In genomic region chr13:10086336-10086735, GRCm38 (mm10) we compare ENCODE assay signal across 17 mouse cellular contexts.
A peak's percentile ranks its signal among the peaks of the same experiment; 100 is the strongest.
DNase-seq lines count a peak whose midpoint lies in the region; ATAC-seq lines count a peak whose summit lies in the region.
"Had no signal": no experiment of that assay in that cellular context is flagged by ENCODE, and none has a peak within 500 bp of the region (broad histone marks: within the 10 kb centered on the region; RNA-seq: fewer than 3 reads in every experiment).

No protein-coding gene starts in this region.

- ATAC-seq in hindbrain, embryonic 15.5 days (ENCODE audit: low FRiP score, low read depth) = peak; percentile 48; the same call in 1 of the 2 replicates
- no peak for ATAC-seq in hindbrain, embryonic 14.5 days (ENCODE audit: low FRiP score)
- ATAC-seq: Patski had no signal

- no peaks in the 10 kb centered on the region for H3K4me1 ChIP-seq in hindbrain, embryonic 15.5 days (replicated peaks)
- H3K4me1 ChIP-seq in hindbrain, embryonic 14.5 days (replicated peaks; ENCODE audit: control insufficient read depth, insufficient read depth, low read length) = no peaks in the 10 kb centered on the region
- H3K4me1 ChIP-seq: embryonic facial prominence, embryonic 13.5 days; liver, embryonic 13.5 days had no signal

- WGBS in hindbrain, embryonic 15.5 days = 68% methylated on average over 6 of the region's 6 CpGs
- WGBS in hindbrain, embryonic 14.5 days = 76% methylated on average over 6 of the region's 6 CpGs

- no peak overlapping the region for H3K9ac ChIP-seq in hindbrain, embryonic 15.5 days
- no peak overlapping the region for H3K9ac ChIP-seq in hindbrain, embryonic 14.5 days
- H3K9ac ChIP-seq: embryonic facial prominence, embryonic 13.5 days; liver, embryonic 13.5 days had no signal

- no peak overlapping the region for H3K4me2 ChIP-seq in hindbrain, embryonic 15.5 days
- no peak overlapping the region for H3K4me2 ChIP-seq in hindbrain, embryonic 14.5 days (replicated peaks)
- H3K4me2 ChIP-seq: embryonic facial prominence, embryonic 13.5 days; liver, embryonic 13.5 days had no signal

- H3K36me3 ChIP-seq in hindbrain, embryonic 15.5 days = no peaks in the 10 kb centered on the region
- H3K36me3 ChIP-seq in hindbrain, embryonic 14.5 days (replicated peaks; ENCODE audit: control insufficient read depth, insufficient read depth) = no peaks in the 10 kb centered on the region
- H3K36me3 ChIP-seq: embryonic facial prominence, embryonic 13.5 days; liver, embryonic 13.5 days had no signal

- H3K27me3 ChIP-seq in hindbrain, embryonic 15.5 days = no peaks in the 10 kb centered on the region
- H3K27me3 ChIP-seq in hindbrain, embryonic 14.5 days (ENCODE audit: control insufficient read depth, insufficient read depth, low read length) = no peaks in the 10 kb centered on the region
- H3K27me3 ChIP-seq: CH12.LX; embryonic facial prominence, embryonic 13.5 days; liver, embryonic 13.5 days had no signal

- H3K27ac ChIP-seq in hindbrain, embryonic 15.5 days (replicated peaks) = no peak overlapping the region
- no peak overlapping the region for H3K27ac ChIP-seq in hindbrain, embryonic 14.5 days
- H3K27ac ChIP-seq: embryonic facial prominence, embryonic 13.5 days; heart, adult 2 months; liver, embryonic 13.5 days had no signal

- H3K4me3 ChIP-seq in hindbrain, embryonic 15.5 days = no peak overlapping the region
- no peak overlapping the region for H3K4me3 ChIP-seq in hindbrain, embryonic 14.5 days (replicated peaks; ENCODE audit: low read length)
- H3K4me3 ChIP-seq: embryonic facial prominence, embryonic 13.5 days; heart, adult 2 months; liver, embryonic 13.5 days had no signal

- H3K9me3 ChIP-seq in hindbrain, embryonic 15.5 days = no peaks in the 10 kb centered on the region
- H3K9me3 ChIP-seq in hindbrain, embryonic 14.5 days (ENCODE audit: control insufficient read depth, low read length) = no peaks in the 10 kb centered on the region
- H3K9me3 ChIP-seq: embryonic facial prominence, embryonic 13.5 days; liver, embryonic 13.5 days had no signal

- no peak for DNase-seq in hindbrain, embryonic 14.5 days (ENCODE audit: low spot score)
- DNase-seq in right cerebral cortex, adult 18-20 months = peak; percentile 46
- DNase-seq in right cerebral cortex, postnatal 14 days = no peak
- peak; percentile 52 for DNase-seq in layer of hippocampus, adult 9-10 months (ENCODE audit: low spot score)
- DNase-seq in telencephalon, adult 2 months (ENCODE audit: low read depth, low spot score) = peak; percentile 48
- no peak for DNase-seq in heart, postnatal 4 days
- DNase-seq: adrenal gland, postnatal 25 days; cerebellum, adult 9-11 months; heart, adult 2 months; heart, postnatal 36 days; liver, embryonic 13.5 days; lung, postnatal 4 days; thymus, adult 2 months had no signal

Comparison
In these comparisons a context has a peak if more than half of its experiments do, and no peak if none do; other contexts are left out.
1. DNase-seq: peak in right cerebral cortex, adult 18-20 months (single experiment), layer of hippocampus, adult 9-10 months (single experiment) and telencephalon, adult 2 months (single experiment); none in hindbrain, embryonic 14.5 days (single experiment), right cerebral cortex, postnatal 14 days (single experiment) and heart, postnatal 4 days (single experiment).